Mouse (Mus musculus): ENCODE data around the gene Perm1. TPM values are rescaled to one million over a fixed set of nuclear protein-coding genes. Genes with fewer than 3 reads are reported as not detected.

Perm1 gene
- polyA plus RNA-seq, 1 experiment from 2014 or later = 1.3 TPM

- 53% methylated on average over 10 of the region's 10 CpGs for WGBS
These were observed 14.8 kb upstream of the Perm1 start, which contains the start of gene Isg15 for GRCm38 (mm10) chr4:156200623-156201475. Isg15 (minus strand) TSS chr4:156200818.

GRCm38 (mm10) chr4:156202462-156202893, 13.2 kb upstream of the Perm1 start:
- ATAC-seq (ENCODE audit: insufficient number of reproducible peaks, low FRiP score) = peak; percentile 59
- Histone ChIP-seq H3K4me2 (peak overlapping the region; percentile 97), H3K4me3 (peak overlapping the region; percentile 60), H3K36me3 (no peaks in the 10 kb centered on the region), H3K4me1 (replicated peaks) (peaks cover 28% of the 10 kb centered on the region), H3K27ac (ENCODE audit: poor library complexity, severe bottlenecking) (peak overlapping the region; percentile 54; the same call in 1 of the 2 replicates), H3K27me3 (replicated peaks) (peaks cover 4% of the 10 kb centered on the region; the same call in 1 of the 2 replicates), H3K9me3 (replicated peaks) (no peaks in the 10 kb centered on the region), H3K9ac (peak overlapping the region; percentile 71)
- WGBS = 8% methylated on average over 12 of the region's 12 CpGs

More at GRCm38 (mm10) chr4:156200623-156201475, 14.8 kb upstream of the Perm1 start, which contains the start of gene Isg15:
- Histone ChIP-seq H3K4me2 (peak within 1 kb of the TSS; percentile 41), H3K9ac (no peak within 1 kb of the TSS), H3K27me3 (replicated peaks) (peaks cover 4% of the 10 kb centered on the region; the same call in 1 of the 2 replicates), H3K36me3 (no peaks in the 10 kb centered on the region), H3K4me1 (replicated peaks) (peaks cover 31% of the 10 kb centered on the region), H3K4me3 (peak within 1 kb of the TSS; percentile 6; the same call in 1 of the 2 replicates), H3K9me3 (replicated peaks) (no peaks in the 10 kb centered on the region), H3K27ac (ENCODE audit: poor library complexity, severe bottlenecking) (no peak within 1 kb of the TSS)
- no peak for ATAC-seq (ENCODE audit: insufficient number of reproducible peaks, low FRiP score)

- peak within 1 kb of the TSS; percentile 69 for H3K27ac ChIP-seq (ENCODE audit: poor library complexity, severe bottlenecking)
- peak within 1 kb of the TSS; percentile 97 for H3K4me2 ChIP-seq
- no peaks in the 10 kb centered on the region for H3K9me3 ChIP-seq (replicated peaks)
- ATAC-seq (ENCODE audit: insufficient number of reproducible peaks, low FRiP score) = peak; percentile 87
- peaks cover 4% of the 10 kb centered on the region; the same call in 1 of the 2 replicates for H3K27me3 ChIP-seq (replicated peaks)
- no peaks in the 10 kb centered on the region for H3K36me3 ChIP-seq
- H3K9ac ChIP-seq = peak within 1 kb of the TSS; percentile 71
- peaks cover 28% of the 10 kb centered on the region for H3K4me1 ChIP-seq (replicated peaks)
- H3K4me3 ChIP-seq = peak within 1 kb of the TSS; percentile 60
- 0% methylated on average over 39 of the region's 39 CpGs for WGBS
These were observed 12.7 kb upstream of the Perm1 start, which contains the start of gene AW011738 for GRCm38 (mm10) chr4:156203001-156203412. AW011738 (plus strand) TSS chr4:156203304.

- Histone ChIP-seq H3K9me3 (replicated peaks) (no peaks in the 10 kb centered on the region), H3K4me3 (peak overlapping the region; percentile 60), H3K27me3 (replicated peaks) (peaks cover 4% of the 10 kb centered on the region; the same call in 1 of the 2 replicates), H3K36me3 (no peaks in the 10 kb centered on the region), H3K4me1 (replicated peaks) (peaks cover 26% of the 10 kb centered on the region), H3K9ac (peak overlapping the region; percentile 71), H3K4me2 (peak overlapping the region; percentile 97), H3K27ac (ENCODE audit: poor library complexity, severe bottlenecking) (peak overlapping the region; percentile 69)
- under 1% methylated on average over 49 of the region's 49 CpGs for WGBS
- peak; percentile 47; the same call in 1 of the 2 replicates for ATAC-seq (ENCODE audit: insufficient number of reproducible peaks, low FRiP score)
These were observed 12.1 kb upstream of the Perm1 start for GRCm38 (mm10) chr4:156203413-156204131.

GRCm38 (mm10) chr4:156208872-156209271, 6.8 kb upstream of the Perm1 start:
- Histone ChIP-seq H3K27me3 (replicated peaks) (peaks cover 4% of the 10 kb centered on the region; the same call in 1 of the 2 replicates), H3K9me3 (replicated peaks) (no peaks in the 10 kb centered on the region), H3K9ac (no peak overlapping the region), H3K36me3 (no peaks in the 10 kb centered on the region), H3K4me2 (no peak overlapping the region), H3K27ac (ENCODE audit: poor library complexity, severe bottlenecking) (no peak overlapping the region), H3K4me3 (no peak overlapping the region), H3K4me1 (replicated peaks) (peaks cover 6% of the 10 kb centered on the region; the same call in 1 of the 2 replicates)
- 86% methylated on average over 4 of the region's 4 CpGs for WGBS
- no peak for ATAC-seq (ENCODE audit: insufficient number of reproducible peaks, low FRiP score)

- Histone ChIP-seq H3K4me1 (replicated peaks) (peaks cover 2% of the 10 kb centered on the region), H3K27me3 (replicated peaks) (no peaks in the 10 kb centered on the region), H3K9me3 (replicated peaks) (no peaks in the 10 kb centered on the region), H3K4me2 (no peak overlapping the region), H3K27ac (ENCODE audit: poor library complexity, severe bottlenecking) (no peak overlapping the region), H3K9ac (no peak overlapping the region), H3K4me3 (no peak overlapping the region), H3K36me3 (no peaks in the 10 kb centered on the region)
- WGBS = 59% methylated on average over 13 of the region's 13 CpGs
- no peak for ATAC-seq (ENCODE audit: insufficient number of reproducible peaks, low FRiP score)
These were observed 5.6 kb upstream of the Perm1 start for GRCm38 (mm10) chr4:156209963-156210635.

- no peaks in the 10 kb centered on the region for H3K27me3 ChIP-seq (replicated peaks)
- no peak overlapping the region for H3K9ac ChIP-seq
- no peaks in the 10 kb centered on the region for H3K9me3 ChIP-seq (replicated peaks)
- WGBS = 88% methylated on average over 13 of the region's 13 CpGs
- H3K36me3 ChIP-seq = no peaks in the 10 kb centered on the region
- no peak overlapping the region for H3K27ac ChIP-seq (ENCODE audit: poor library complexity, severe bottlenecking)
- peaks cover 23% of the 10 kb centered on the region for H3K4me1 ChIP-seq (replicated peaks)
- no peak overlapping the region for H3K4me3 ChIP-seq
- ATAC-seq (ENCODE audit: insufficient number of reproducible peaks, low FRiP score) = no peak
- no peak overlapping the region for H3K4me2 ChIP-seq
These were observed 2.5 kb upstream of the Perm1 start for GRCm38 (mm10) chr4:156213134-156213533.

GRCm38 (mm10) chr4:156216196-156216595, 528 bp downstream of the Perm1 start:
- peak overlapping the region; percentile 22; the same call in 1 of the 2 replicates for H3K27ac ChIP-seq (ENCODE audit: poor library complexity, severe bottlenecking)
- WGBS = 78% methylated on average over 2 of the region's 2 CpGs
- no peak overlapping the region for H3K4me3 ChIP-seq
- no peaks in the 10 kb centered on the region for H3K9me3 ChIP-seq (replicated peaks)
- H3K27me3 ChIP-seq (replicated peaks) = no peaks in the 10 kb centered on the region
- no peak overlapping the region for H3K9ac ChIP-seq
- no peaks in the 10 kb centered on the region for H3K36me3 ChIP-seq
- no peak for ATAC-seq (ENCODE audit: insufficient number of reproducible peaks, low FRiP score)
- H3K4me1 ChIP-seq (replicated peaks) = peaks cover 23% of the 10 kb centered on the region
- peak overlapping the region; percentile 15; the same call in 1 of the 2 replicates for H3K4me2 ChIP-seq

GRCm38 (mm10) chr4:156217022-156217669, 1.5 kb downstream of the Perm1 start:
- 69% methylated on average over 16 of the region's 16 CpGs for WGBS
- ATAC-seq (ENCODE audit: insufficient number of reproducible peaks, low FRiP score) = no peak

GRCm38 (mm10) chr4:156217838-156218237, 2.2 kb downstream of the Perm1 start:
- H3K27me3 ChIP-seq (replicated peaks) = no peaks in the 10 kb centered on the region
- H3K4me3 ChIP-seq = no peak overlapping the region
- WGBS = 77% methylated on average over 16 of the region's 16 CpGs
- H3K27ac ChIP-seq (ENCODE audit: poor library complexity, severe bottlenecking) = no peak overlapping the region
- no peaks in the 10 kb centered on the region for H3K36me3 ChIP-seq
- no peak overlapping the region for H3K4me2 ChIP-seq
- H3K4me1 ChIP-seq (replicated peaks) = peaks cover 23% of the 10 kb centered on the region
- no peak overlapping the region for H3K9ac ChIP-seq
- no peak for ATAC-seq (ENCODE audit: insufficient number of reproducible peaks, low FRiP score)
- no peaks in the 10 kb centered on the region for H3K9me3 ChIP-seq (replicated peaks)

More at GRCm38 (mm10) chr4:156217022-156217669, 1.5 kb downstream of the Perm1 start:
- Histone ChIP-seq H3K4me3 (no peak overlapping the region), H3K9ac (peak overlapping the region; percentile 44; the same call in 1 of the 2 replicates), H3K27me3 (replicated peaks) (no peaks in the 10 kb centered on the region), H3K9me3 (replicated peaks) (no peaks in the 10 kb centered on the region), H3K36me3 (no peaks in the 10 kb centered on the region), H3K4me1 (replicated peaks) (peaks cover 23% of the 10 kb centered on the region), H3K4me2 (no peak overlapping the region), H3K27ac (ENCODE audit: poor library complexity, severe bottlenecking) (no peak overlapping the region)
